Mouse (Mus musculus) CH12.LX (cell line): ENCODE results near the gene Tle1. TPM values are rescaled to one million over a fixed set of nuclear protein-coding genes. Genes with fewer than 3 reads are reported as not detected.

ENCODE experiments used
- DNase-seq: peaks from one replicate; pipeline ENCODE4 v3.0.0-alpha.2; 2013; ENCODE audit errors: extremely low read depth
- H3K27ac ChIP-seq: 2 replicates; pipeline ENCODE4 v1.5.1; 2012; ENCODE audit warnings: low read depth, mild to moderate bottlenecking, control low read depth, moderate library complexity; ENCODE audit not compliant: insufficient read depth
- H3K27me3 ChIP-seq: replicated peaks from 2 replicates; pipeline ENCODE3; 2012; ENCODE audit warnings: inconsistent platforms
- H3K36me3 ChIP-seq, 2 experiments: replicated peaks in 1 of 2; 2 replicates each; pipeline versions ENCODE3 to v1.6.1; 2012; ENCODE audit warnings: inconsistent platforms in 1 of 2, low read length in 1 of 2, mild to moderate bottlenecking in 1 of 2, mixed read lengths in 1 of 2, moderate library complexity in 1 of 2; ENCODE audit not compliant: control insufficient read depth in 1 of 2, insufficient read depth in 1 of 2
- H3K4me1 ChIP-seq, 2 experiments: 2 replicates each; pipeline ENCODE4 v1.6.1; 2012; ENCODE audit warnings: inconsistent platforms in 1 of 2, moderate library complexity in 1 of 2; ENCODE audit not compliant: insufficient read depth in 2 of 2, control insufficient read depth in 1 of 2
- H3K4me2 ChIP-seq: 2 replicates; pipeline ENCODE4 v1.6.1; 2012; ENCODE audit warnings: low read depth, mild to moderate bottlenecking, control low read depth; ENCODE audit not compliant: poor library complexity, insufficient read depth, severe bottlenecking
- H3K4me3 ChIP-seq, 3 experiments: fragments of 150-350 bp in 1 of 3; sonication (generic) in 1 of 3; replicated peaks in 1 of 3; 2 replicates each; pipeline versions ENCODE3 to v1.5.1; 2011 to 2012; ENCODE audit warnings: low read depth in 2 of 3, low read length in 2 of 3, mild to moderate bottlenecking in 2 of 3, moderate library complexity in 2 of 3, control low read depth in 1 of 3, improper control_type of control experiment in 1 of 3, inconsistent platforms in 1 of 3, mixed read lengths in 1 of 3; ENCODE audit not compliant: poor library complexity in 1 of 3
- H3K79me2 ChIP-seq: replicated peaks from 2 replicates; pipeline ENCODE4 v1.6.1; 2012; ENCODE audit warnings: mild to moderate bottlenecking, moderate library complexity; ENCODE audit not compliant: control insufficient read depth, poor library complexity, insufficient read depth, severe bottlenecking; ENCODE audit errors: extremely low read depth
- H3K9ac ChIP-seq: 2 replicates; pipeline ENCODE4 v1.6.1; 2012; ENCODE audit warnings: low read depth, mild to moderate bottlenecking, control low read depth, moderate library complexity; ENCODE audit not compliant: insufficient read depth
- H3K9me3 ChIP-seq: replicated peaks from 2 replicates; pipeline ENCODE3; 2012; ENCODE audit warnings: low read length, inconsistent platforms, mixed read lengths
- BHLHE40 ChIP-seq: IDR thresholded peaks from 2 replicates; pipeline ENCODE4 v1.6.1; 2011; ENCODE audit warnings: mild to moderate bottlenecking, low read depth, low read length, improper control_type of control experiment
- CHD2 ChIP-seq: IDR thresholded peaks from 2 replicates; pipeline ENCODE4 v1.6.1; 2011; ENCODE audit warnings: low read length, improper control_type of control experiment
- E2F4 ChIP-seq: IDR thresholded peaks from 2 replicates; pipeline ENCODE4 v1.6.1; 2011; ENCODE audit warnings: low read depth, low read length, improper control_type of control experiment; ENCODE audit not compliant: insufficient replicate concordance
- ETS1 ChIP-seq: conservative IDR thresholded peaks from 2 replicates; pipeline ENCODE4 v1.6.1; 2012; ENCODE audit warnings: low read depth, mild to moderate bottlenecking, inconsistent platforms, low read length, improper control_type of control experiment, moderate library complexity
- GABPA ChIP-seq: IDR thresholded peaks from 2 replicates; pipeline ENCODE4 v1.6.1; 2012; ENCODE audit warnings: low read depth, low read length, improper control_type of control experiment, inconsistent platforms; ENCODE audit not compliant: insufficient replicate concordance
- JUN ChIP-seq: IDR thresholded peaks from 2 replicates; pipeline ENCODE4 v1.6.1; 2011; ENCODE audit warnings: low read depth, mild to moderate bottlenecking, low read length, improper control_type of control experiment, moderate library complexity; ENCODE audit not compliant: insufficient read depth
- JUND ChIP-seq: conservative IDR thresholded peaks from 2 replicates; pipeline ENCODE4 v1.6.1; 2011; ENCODE audit warnings: low read depth, low read length, improper control_type of control experiment
- KAT2A ChIP-seq: IDR thresholded peaks from 2 replicates; pipeline ENCODE4 v1.6.1; 2012; ENCODE audit warnings: low read length, improper control_type of control experiment, inconsistent platforms; ENCODE audit not compliant: insufficient replicate concordance
- MEF2A ChIP-seq: IDR thresholded peaks from 2 replicates; pipeline ENCODE4 v1.6.1; 2014; ENCODE audit warnings: low read depth, mild to moderate bottlenecking, inconsistent platforms, low read length, improper control_type of control experiment, borderline replicate concordance
- NELFE ChIP-seq: IDR thresholded peaks from 2 replicates; pipeline ENCODE4 v1.6.1; 2011; ENCODE audit warnings: low read depth, low read length, improper control_type of control experiment
- NRF1 ChIP-seq: IDR thresholded peaks from 2 replicates; pipeline ENCODE4 v1.6.1; 2014; ENCODE audit warnings: low read depth, mild to moderate bottlenecking, inconsistent platforms, low read length, improper control_type of control experiment, moderate library complexity
- RCOR1 ChIP-seq: conservative IDR thresholded peaks from 2 replicates; pipeline ENCODE4 v1.6.1; 2012; ENCODE audit warnings: low read depth, mild to moderate bottlenecking, inconsistent platforms, low read length, improper control_type of control experiment
- SIN3A ChIP-seq: IDR thresholded peaks from 2 replicates; pipeline ENCODE4 v1.6.1; 2012; ENCODE audit warnings: low read length, improper control_type of control experiment, inconsistent platforms
- SMC3 ChIP-seq: IDR thresholded peaks from 2 replicates; pipeline ENCODE4 v1.6.1; 2011; ENCODE audit warnings: low read depth, low read length, improper control_type of control experiment
- TBP ChIP-seq: conservative IDR thresholded peaks from 2 replicates; pipeline ENCODE4 v1.6.1; 2011; ENCODE audit warnings: low read depth, low read length, improper control_type of control experiment
- USF1 ChIP-seq: IDR thresholded peaks from 2 replicates; pipeline ENCODE4 v1.6.1; 2014; ENCODE audit warnings: low read depth, mild to moderate bottlenecking, inconsistent platforms, low read length, improper control_type of control experiment
- dilution Hi-C: fragments of 300-500 bp; cut with MboI; formaldehyde crosslinking; loops from 2 replicates; pipeline ENCODE4 v1.14.3; 2020; ENCODE audit warnings: low sequenced_read_pairs; ENCODE audit not compliant: extremely low pct_unique_long_range_greater_than_20kb, extremely low pct_ligation_motif_present
- in situ Hi-C: fragments of 300-500 bp; cut with MboI; formaldehyde crosslinking; loops from 3 replicates; pipeline ENCODE4 v1.14.3; 2019; ENCODE audit warnings: low sequenced_read_pairs, low pct_ligation_motif_present, low pct_unique_long_range_greater_than_20kb, mixed read lengths
- polyA plus RNA-seq: library from polyadenylated mRNA; unstranded; fragments of >175 nt; gene quantifications from 2 replicates; pipeline ENCODE4 v1.2.1, GENCODE M21; 2012; ENCODE audit warnings: low read depth; ENCODE audit not compliant: insufficient read length
- total RNA-seq, 2 experiments: library from RNA; depleted of rRNA; stranded (reverse); fragments of 300-350 nt in 1 of 2; fragments of >200 nt in 1 of 2; gene quantifications; 2 replicates each; pipeline ENCODE4 v1.2.3; 2012 to 2014

Tle1 gene
- total and polyA plus RNA-seq, 3 experiments = not detected

DNA sequence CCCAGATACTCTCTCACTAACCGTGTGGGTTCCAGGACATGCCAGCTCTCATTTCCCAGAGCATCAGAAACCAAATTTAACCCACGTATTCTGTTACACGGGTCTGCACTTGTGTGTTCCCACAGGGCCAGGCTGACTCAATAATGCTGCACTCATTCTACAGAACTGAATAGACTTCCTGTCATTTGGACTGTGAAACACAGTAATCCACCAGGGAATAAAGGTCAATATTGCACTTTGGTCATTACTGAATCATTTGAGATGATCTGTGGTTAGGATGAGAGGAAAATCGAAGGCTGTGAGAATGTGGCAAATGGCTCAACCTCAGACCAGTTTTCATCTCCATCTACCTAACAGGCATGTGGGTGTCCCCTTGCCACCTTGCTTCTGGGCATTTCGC lies 16.2 kb downstream of the Tle1 start:
- no peak for DNase-seq
- no peak overlapping the region for H3K4me3 ChIP-seq
- TF ChIP-seq CHD2 (no peak), JUN (no peak)
- no peak overlapping the region for H3K27ac ChIP-seq
- H3K9ac ChIP-seq = no peak overlapping the region
- in situ Hi-C loops = no loop called here
- dilution Hi-C loops = no loop called here
- H3K4me1 ChIP-seq = no peaks in the 10 kb centered on the region
- no peaks in the 10 kb centered on the region for H3K27me3 ChIP-seq
- no peaks in the 10 kb centered on the region for H3K36me3 ChIP-seq
- H3K4me2 ChIP-seq = no peak overlapping the region
- H3K9me3 ChIP-seq = peaks cover 58% of the 10 kb centered on the region
- no peaks in the 10 kb centered on the region for H3K79me2 ChIP-seq

- Histone ChIP-seq H3K27ac (no peak overlapping the region), H3K9ac (no peak overlapping the region), H3K4me1 (no peaks in the 10 kb centered on the region), H3K4me3 (no peak overlapping the region), H3K79me2 (no peaks in the 10 kb centered on the region), H3K36me3 (no peaks in the 10 kb centered on the region), H3K9me3 (peaks cover 43% of the 10 kb centered on the region), H3K4me2 (no peak overlapping the region), H3K27me3 (no peaks in the 10 kb centered on the region)
- TF ChIP-seq E2F4 (no peak), TBP (no peak), NRF1 (no peak), RCOR1 (no peak), ETS1 (no peak), KAT2A (no peak), USF1 (no peak), NELFE (no peak), BHLHE40 (no peak), SIN3A (no peak)
- in situ Hi-C loops = no loop called here
- no peak for DNase-seq
- dilution Hi-C loops = no loop called here
Measured at GRCm38 (mm10) chr4:72182343-72182988, 18.3 kb downstream of the Tle1 start.

GRCm38 (mm10) chr4:72175943-72176342 lies 24.8 kb downstream of the Tle1 start:
- in situ Hi-C loops (no loop called here), dilution Hi-C loops (no loop called here)
- Histone ChIP-seq H3K4me3 (no peak overlapping the region), H3K36me3 (no peaks in the 10 kb centered on the region), H3K9ac (no peak overlapping the region), H3K27me3 (no peaks in the 10 kb centered on the region), H3K9me3 (peaks cover 28% of the 10 kb centered on the region), H3K79me2 (no peaks in the 10 kb centered on the region), H3K4me2 (no peak overlapping the region), H3K4me1 (no peaks in the 10 kb centered on the region), H3K27ac (no peak overlapping the region)
- TF ChIP-seq GABPA (no peak), KAT2A (no peak), SMC3 (no peak), MEF2A (no peak), JUND (no peak)
- no peak for DNase-seq
